Mouse (Mus musculus) MEL (cell line): ENCODE data around the gene Hoxa4. TPM values are rescaled to one million over a fixed set of nuclear protein-coding genes. Genes with fewer than 3 reads are reported as not detected.

Experiments used
- DNase-seq: peaks from one replicate; pipeline ENCODE4 v3.0.0; 2011; ENCODE audit warnings: low read depth, low spot score
- H3K27ac ChIP-seq: 2 replicates; pipeline ENCODE4 v1.5.1; 2012; ENCODE audit warnings: low read depth, mild to moderate bottlenecking, control low read depth, low read length, moderate library complexity; ENCODE audit not compliant: control insufficient read depth
- H3K27me3 ChIP-seq, 2 experiments: fragments of 150-350 bp in 1 of 2; sonication (generic) in 1 of 2; 2 replicates each; pipeline ENCODE4 v1.6.1; 2012; ENCODE audit warnings: low read length in 2 of 2, mild to moderate bottlenecking in 2 of 2, improper control_type of control experiment in 1 of 2, moderate library complexity in 1 of 2; ENCODE audit not compliant: insufficient read depth in 2 of 2, control insufficient read depth in 1 of 2
- H3K36me3 ChIP-seq, 2 experiments: 2 replicates each; pipeline ENCODE4 v1.6.1; 2012 to 2014; ENCODE audit warnings: low read length in 2 of 2, improper control_type of control experiment in 1 of 2, inconsistent platforms in 1 of 2, mild to moderate bottlenecking in 1 of 2; ENCODE audit not compliant: insufficient read depth in 2 of 2, control insufficient read depth in 1 of 2
- H3K4me1 ChIP-seq, 2 experiments: fragments of 150-350 bp in 1 of 2; sonication (generic) in 1 of 2; 2 replicates each; pipeline ENCODE4 v1.6.1; 2012; ENCODE audit warnings: low read length in 2 of 2, improper control_type of control experiment in 1 of 2, mild to moderate bottlenecking in 1 of 2; ENCODE audit not compliant: insufficient read depth in 2 of 2, control insufficient read depth in 1 of 2
- H3K4me3 ChIP-seq, 2 experiments: fragments of 150-350 bp in 1 of 2; sonication (generic) in 1 of 2; 2 replicates each; pipeline ENCODE4 v1.5.1; 2012; ENCODE audit warnings: low read depth in 2 of 2, low read length in 2 of 2, mild to moderate bottlenecking in 2 of 2, moderate library complexity in 2 of 2, control low read depth in 1 of 2, improper control_type of control experiment in 1 of 2; ENCODE audit not compliant: control insufficient read depth in 1 of 2, insufficient read depth in 1 of 2
- H3K79me2 ChIP-seq: 2 replicates; pipeline ENCODE4 v1.6.1; 2012; ENCODE audit warnings: mild to moderate bottlenecking, low read length, moderate library complexity; ENCODE audit not compliant: control insufficient read depth, poor library complexity, insufficient read depth
- H3K9ac ChIP-seq: 2 replicates; pipeline ENCODE4 v1.6.1; 2012; ENCODE audit warnings: low read depth, mild to moderate bottlenecking, control low read depth, low read length, moderate library complexity; ENCODE audit not compliant: control insufficient read depth, poor library complexity, severe bottlenecking
- H3K9me3 ChIP-seq: fragments of 150-350 bp; sonication (generic); replicated peaks from 2 replicates; pipeline ENCODE4 v1.6.1; 2012; ENCODE audit warnings: mild to moderate bottlenecking, low read length, improper control_type of control experiment, moderate library complexity; ENCODE audit not compliant: insufficient read depth
- CHD1 ChIP-seq: IDR thresholded peaks from 2 replicates; pipeline ENCODE4 v1.6.1; 2012; ENCODE audit warnings: low read depth, mild to moderate bottlenecking, inconsistent platforms, low read length, improper control_type of control experiment
- CTCF ChIP-seq, 3 experiments: IDR thresholded peaks in 2 of 3; conservative IDR thresholded peaks in 1 of 3; 2 replicates each; pipeline ENCODE4 v1.5.1; 2011 to 2012; ENCODE audit warnings: low read length in 3 of 3, low read depth in 2 of 3, mild to moderate bottlenecking in 2 of 3, improper control_type of control experiment in 1 of 3, inconsistent platforms in 1 of 3, mixed read lengths in 1 of 3, moderate library complexity in 1 of 3; ENCODE audit not compliant: control insufficient read depth in 1 of 3, insufficient read depth in 1 of 3, poor library complexity in 1 of 3, severe bottlenecking in 1 of 3
- E2F4 ChIP-seq: IDR thresholded peaks from 2 replicates; pipeline ENCODE4 v1.6.1; 2011; ENCODE audit warnings: low read depth, low read length, improper control_type of control experiment, borderline replicate concordance
- GABPA ChIP-seq: IDR thresholded peaks from 2 replicates; pipeline ENCODE4 v1.6.1; 2012; ENCODE audit warnings: low read depth, mild to moderate bottlenecking, inconsistent platforms, low read length, improper control_type of control experiment, moderate library complexity
- HCFC1 ChIP-seq: IDR thresholded peaks from 2 replicates; pipeline ENCODE4 v1.6.1; 2012; ENCODE audit warnings: low read depth, mild to moderate bottlenecking, inconsistent platforms, low read length, improper control_type of control experiment, moderate library complexity
- MAZ ChIP-seq: IDR thresholded peaks from 2 replicates; pipeline ENCODE4 v1.6.1; 2012; ENCODE audit warnings: low read depth, mild to moderate bottlenecking, inconsistent platforms, low read length, improper control_type of control experiment
- MYB ChIP-seq: IDR thresholded peaks from 2 replicates; pipeline ENCODE4 v1.6.1; 2011; ENCODE audit warnings: mild to moderate bottlenecking, low read depth, low read length, improper control_type of control experiment
- MYC ChIP-seq: IDR thresholded peaks from 2 replicates; pipeline ENCODE4 v1.6.1; 2011; ENCODE audit warnings: low read depth, mild to moderate bottlenecking, low read length, improper control_type of control experiment, moderate library complexity
- POLR2A ChIP-seq, 2 experiments: IDR thresholded peaks; 2 replicates each; pipeline ENCODE4 v1.6.1; 2011 to 2012; ENCODE audit warnings: low read length in 2 of 2, mild to moderate bottlenecking in 2 of 2, control low read depth in 1 of 2, improper control_type of control experiment in 1 of 2, low read depth in 1 of 2, moderate library complexity in 1 of 2; ENCODE audit not compliant: control insufficient read depth in 1 of 2, insufficient read depth in 1 of 2, poor library complexity in 1 of 2
- RAD21 ChIP-seq: IDR thresholded peaks from 2 replicates; pipeline ENCODE4 v1.6.1; 2011; ENCODE audit warnings: mild to moderate bottlenecking, low read depth, low read length, improper control_type of control experiment
- SMC3 ChIP-seq: IDR thresholded peaks from 2 replicates; pipeline ENCODE4 v1.6.1; 2011; ENCODE audit warnings: low read depth, low read length, improper control_type of control experiment
- TAL1 ChIP-seq: IDR thresholded peaks from 2 replicates; pipeline ENCODE4 v1.6.1; 2012; ENCODE audit warnings: mild to moderate bottlenecking, inconsistent platforms, low read length, moderate library complexity, mixed read lengths
- TBP ChIP-seq: IDR thresholded peaks from 2 replicates; pipeline ENCODE4 v1.8.0; 2011; ENCODE audit warnings: low read depth, low read length, improper control_type of control experiment
- TCF12 ChIP-seq: IDR thresholded peaks from 2 replicates; pipeline ENCODE4 v1.6.1; 2014; ENCODE audit warnings: low read depth, mild to moderate bottlenecking, inconsistent platforms, low read length, improper control_type of control experiment, moderate library complexity
- USF2 ChIP-seq, 2 experiments: IDR thresholded peaks; 2 replicates each; pipeline ENCODE4 v1.6.1; 2011 to 2012; ENCODE audit warnings: improper control_type of control experiment in 2 of 2, low read length in 2 of 2, borderline replicate concordance in 1 of 2, inconsistent platforms in 1 of 2, low read depth in 1 of 2, mild to moderate bottlenecking in 1 of 2; ENCODE audit not compliant: insufficient read depth in 1 of 2
- ZC3H11A ChIP-seq: IDR thresholded peaks from 2 replicates; pipeline ENCODE4 v1.6.1; 2012; ENCODE audit warnings: low read depth, mild to moderate bottlenecking, inconsistent platforms, low read length, improper control_type of control experiment
- ZKSCAN1 ChIP-seq: IDR thresholded peaks from 2 replicates; pipeline ENCODE4 v1.6.1; 2012; ENCODE audit warnings: low read depth, mild to moderate bottlenecking, inconsistent platforms, low read length, improper control_type of control experiment, moderate library complexity
- polyA plus RNA-seq, 2 experiments: library from polyadenylated mRNA; stranded (reverse) in 1 of 2; unstranded in 1 of 2; fragments of >175 nt in 1 of 2; fragments of >200 nt in 1 of 2; gene quantifications; 2 replicates each; pipeline versions ENCODE4 v1.2.1 to v1.2.4; 2012; ENCODE audit warnings: low replicate concordance in 2 of 2, low read depth in 1 of 2; ENCODE audit not compliant: insufficient read length in 2 of 2, insufficient read depth in 1 of 2, missing spikeins in 1 of 2
- total RNA-seq: library from RNA; depleted of rRNA; stranded (reverse); fragments of 300-350 nt; gene quantifications from 2 replicates; pipeline ENCODE4 v1.2.3, GENCODE M21; 2012

Hoxa4 gene
- total and polyA plus RNA-seq, 3 experiments, result not detected

- Histone ChIP-seq H3K36me3 (no peaks in the 10 kb centered on the region), H3K27me3 (no peaks in the 10 kb centered on the region), H3K27ac (no peak overlapping the region), H3K4me1 (no peaks in the 10 kb centered on the region), H3K4me3 (no peak overlapping the region), H3K79me2 (no peaks in the 10 kb centered on the region), H3K9ac (no peak overlapping the region), H3K9me3 (no peaks in the 10 kb centered on the region)
- no peak for DNase-seq
- TF ChIP-seq RAD21 (no peak), TAL1 (no peak), CTCF (IDR thresholded peaks at IDR 0.05 in 2 of 3, conservative IDR thresholded peaks at IDR 0.05 in 1 of 3; ENCODE audit: control insufficient read depth in 1 of 3, insufficient read depth in 1 of 3, low read depth in 2 of 3, low read length in 3 of 3, poor library complexity in 1 of 3, severe bottlenecking in 1 of 3) (no peak), SMC3 (no peak), TCF12 (no peak), ZKSCAN1 (no peak), MAZ (no peak), HCFC1 (no peak)
Observed at GRCm38 (mm10) chr6:52169499-52170165, 21.9 kb downstream of the Hoxa4 start.

DNA sequence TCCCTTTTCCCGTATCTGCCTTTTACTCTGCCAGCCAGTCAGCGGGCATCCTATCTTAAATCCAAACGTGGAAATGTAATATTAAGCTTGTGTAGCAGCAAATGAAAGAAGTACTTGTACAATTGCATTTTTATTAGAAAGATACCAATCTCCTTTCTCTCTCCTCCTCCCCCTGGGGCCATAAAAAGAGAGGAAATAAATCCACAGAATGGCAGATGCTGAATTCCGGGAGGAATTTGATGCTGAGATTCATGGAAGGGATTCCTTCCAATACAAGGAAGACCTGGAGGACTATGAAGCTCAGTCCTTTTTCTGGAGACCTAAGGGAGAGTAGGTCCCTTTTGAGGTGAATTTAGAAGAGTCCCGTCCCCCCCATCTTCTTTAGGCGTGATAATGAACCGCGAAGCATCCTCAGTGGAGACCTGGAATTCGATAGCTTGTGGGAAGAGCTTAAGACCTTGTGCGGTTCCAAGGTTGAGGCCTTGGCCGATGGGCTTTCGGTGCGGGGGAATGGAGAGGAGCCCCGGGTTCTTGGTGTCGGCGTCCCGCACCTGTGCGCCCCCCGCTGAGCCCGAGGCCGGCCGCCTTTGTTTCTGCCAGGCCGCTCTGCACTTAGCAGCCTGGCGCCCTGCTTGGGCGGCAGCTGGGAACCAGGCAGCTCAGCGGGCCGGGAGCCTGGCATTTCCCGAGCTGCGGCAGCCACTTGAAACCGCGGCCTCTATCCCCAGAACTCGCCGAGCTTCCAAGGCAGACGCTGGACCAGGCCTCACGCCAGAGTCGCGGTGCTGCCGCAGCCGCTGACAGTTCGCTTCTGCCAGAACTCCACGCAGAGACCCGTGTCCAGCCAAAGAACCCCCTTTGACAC is 23.1 kb downstream of the Hoxa4 start:
- Histone ChIP-seq H3K27me3 (no peaks in the 10 kb centered on the region), H3K9me3 (no peaks in the 10 kb centered on the region), H3K4me1 (no peaks in the 10 kb centered on the region), H3K4me3 (no peak overlapping the region), H3K36me3 (no peaks in the 10 kb centered on the region), H3K9ac (no peak overlapping the region), H3K27ac (no peak overlapping the region), H3K79me2 (no peaks in the 10 kb centered on the region)
- TF ChIP-seq TBP, result no peak
- TF ChIP-seq ZKSCAN1, result no peak
- TF ChIP-seq E2F4, result no peak
- TF ChIP-seq USF2 (IDR thresholded peaks at IDR 0.05; ENCODE audit: borderline replicate concordance in 1 of 2, insufficient read depth in 1 of 2, low read depth in 1 of 2, low read length in 2 of 2), result no peak
- TF ChIP-seq MYB, result no peak
- no peak for TF ChIP-seq POLR2A (IDR thresholded peaks at IDR 0.05; ENCODE audit: control insufficient read depth in 1 of 2, insufficient read depth in 1 of 2, low read depth in 1 of 2, low read length in 2 of 2, poor library complexity in 1 of 2)
- TF ChIP-seq ZC3H11A, result no peak
- no peak for TF ChIP-seq GABPA
- TF ChIP-seq CHD1, result no peak
- TF ChIP-seq MYC, result no peak
- TF ChIP-seq TCF12, result no peak
- no peak for DNase-seq
